Mouse (Mus musculus): ENCODE results near the gene Gm42957. TPM values are rescaled to one million over a fixed set of nuclear protein-coding genes. Genes with fewer than 3 reads are reported as not detected.

The Gm42957 gene
- polyA plus RNA-seq, 1 experiment: 0.13 TPM

GRCm38 (mm10) chr3:96696766-96697732 is 61.8 kb downstream of the Gm42957 start:
- no peak for TF ChIP-seq POLR2A (IDR thresholded peaks at IDR 0.05; ENCODE audit: extremely low read depth, insufficient read depth, low read length)
- TF ChIP-seq CTCF (IDR thresholded peaks at IDR 0.05; ENCODE audit: extremely low read depth, insufficient read depth, low read length): no peak
- Histone ChIP-seq H3K27ac (ENCODE audit: insufficient read depth, low read length) (peak overlapping the region; percentile 76; the same call in 1 of the 2 replicates), H3K4me3 (ENCODE audit: insufficient read depth, low read length) (peak overlapping the region; percentile 86), H3K4me1 (ENCODE audit: control insufficient read depth, insufficient read depth, low read length) (no peaks in the 10 kb centered on the region)

GRCm38 (mm10) chr3:96698993-96699690 is 63.9 kb downstream of the Gm42957 start:
- TF ChIP-seq CTCF (IDR thresholded peaks at IDR 0.05; ENCODE audit: extremely low read depth, insufficient read depth, low read length): no peak
- TF ChIP-seq POLR2A (IDR thresholded peaks at IDR 0.05; ENCODE audit: extremely low read depth, insufficient read depth, low read length): no peak
- Histone ChIP-seq H3K4me1 (ENCODE audit: control insufficient read depth, insufficient read depth, low read length) (no peaks in the 10 kb centered on the region), H3K27ac (ENCODE audit: insufficient read depth, low read length) (no peak overlapping the region), H3K4me3 (ENCODE audit: insufficient read depth, low read length) (no peak overlapping the region)

GRCm38 (mm10) chr3:96700376-96700775 is 65.1 kb downstream of the Gm42957 start:
- Histone ChIP-seq H3K27ac (ENCODE audit: insufficient read depth, low read length) (no peak overlapping the region), H3K4me1 (ENCODE audit: control insufficient read depth, insufficient read depth, low read length) (no peaks in the 10 kb centered on the region), H3K4me3 (ENCODE audit: insufficient read depth, low read length) (no peak overlapping the region)
- TF ChIP-seq POLR2A (IDR thresholded peaks at IDR 0.05; ENCODE audit: extremely low read depth, insufficient read depth, low read length) (no peak), CTCF (IDR thresholded peaks at IDR 0.05; ENCODE audit: extremely low read depth, insufficient read depth, low read length) (no peak)

- TF ChIP-seq CTCF (IDR thresholded peaks at IDR 0.05; ENCODE audit: extremely low read depth, insufficient read depth, low read length): no peak
- TF ChIP-seq POLR2A (IDR thresholded peaks at IDR 0.05; ENCODE audit: extremely low read depth, insufficient read depth, low read length): no peak
- no peak overlapping the region for H3K4me3 ChIP-seq (ENCODE audit: insufficient read depth, low read length)
- no peak overlapping the region for H3K27ac ChIP-seq (ENCODE audit: insufficient read depth, low read length)
- H3K4me1 ChIP-seq (ENCODE audit: control insufficient read depth, insufficient read depth, low read length): no peaks in the 10 kb centered on the region
These were observed 65.7 kb downstream of the Gm42957 start for GRCm38 (mm10) chr3:96701003-96701402.

Other genes with a start within 250 kb of the Gm42957 start
- gene BC107364, start 183.2 kb upstream of the Gm42957 start, polyA plus RNA-seq (2012; rRNA removed): not detected in 2 replicates
- gene Hfe2, start 110.3 kb upstream of the Gm42957 start, polyA plus RNA-seq (2012; rRNA removed): 1.4 and 1.5 TPM in 2 replicates
- 31.4 and 38.5 TPM in 2 replicates for gene Txnip, start 77.5 kb upstream of the Gm42957 start, polyA plus RNA-seq (2012; rRNA removed)
- gene Gm16253, start 58.5 kb upstream of the Gm42957 start, polyA plus RNA-seq (2012; rRNA removed): not detected in 2 replicates
- 44.5 and 55.9 TPM in 2 replicates for gene Polr3gl, start 41.3 kb upstream of the Gm42957 start, polyA plus RNA-seq (2012; rRNA removed)
- 61.6 and 61.9 TPM in 2 replicates for gene Ankrd34a, start 38.8 kb upstream of the Gm42957 start, polyA plus RNA-seq (2012; rRNA removed)
- gene Lix1l, start 34.3 kb upstream of the Gm42957 start, polyA plus RNA-seq (2012; rRNA removed): 20.9 and 22.7 TPM in 2 replicates
- gene Rbm8a, start 5.5 kb upstream of the Gm42957 start, polyA plus RNA-seq (2012; rRNA removed): 33.9 and 38.0 TPM in 2 replicates
- 62.8 and 66.9 TPM in 2 replicates for gene Pex11b, start 98 bp upstream of the Gm42957 start, polyA plus RNA-seq (2012; rRNA removed)
- 2.9 and 3.9 TPM in 2 replicates for gene Itga10, start 10.1 kb downstream of the Gm42957 start, polyA plus RNA-seq (2012; rRNA removed)
- 7.8 and 8.5 TPM in 2 replicates for gene Ankrd35, start 34.7 kb downstream of the Gm42957 start, polyA plus RNA-seq (2012; rRNA removed)
- gene Pias3, start 60.9 kb downstream of the Gm42957 start, polyA plus RNA-seq (2012; rRNA removed): 24.6 and 25.4 TPM in 2 replicates
- 16.8 and 19.6 TPM in 2 replicates for gene Nudt17, start 73.1 kb downstream of the Gm42957 start, polyA plus RNA-seq (2012; rRNA removed)
- 35.3 and 36.5 TPM in 2 replicates for gene Polr3c, start 92.2 kb downstream of the Gm42957 start, polyA plus RNA-seq (2012; rRNA removed)
- gene Rnf115, start 92.2 kb downstream of the Gm42957 start, polyA plus RNA-seq (2012; rRNA removed): 52.3 and 54.9 TPM in 2 replicates
- 0.17 and 0.19 TPM in 2 replicates for gene Pdzk1, start 193.8 kb downstream of the Gm42957 start, polyA plus RNA-seq (2012; rRNA removed)
- gene Cd160, start 193.9 kb downstream of the Gm42957 start, polyA plus RNA-seq (2012; rRNA removed): 0.06 TPM in 1 of 2 replicates, not detected in the other